Mouse (Mus musculus) heart, embryonic 15.5 days (tissue): ENCODE data around the gene Gmds. TPM values are rescaled to one million over a fixed set of nuclear protein-coding genes. Genes with fewer than 3 reads are reported as not detected.
A peak's percentile ranks its signal among the peaks of the same experiment; 100 is the strongest.

Experiments
- ATAC-seq: fragments of 200-750 bp; cut with Nextera tagmentation; replicated peaks from 2 replicates; pipeline ENCODE4 v1.8.0; 2017; ENCODE audit warnings: low read depth, moderate TSS enrichment; ENCODE audit not compliant: insufficient number of reproducible peaks, insufficient read depth, low FRiP score
- H3K27ac ChIP-seq: fragments of 300-500 bp; sonication (generic); 2 replicates; pipeline ENCODE4 v1.5.1; 2015; ENCODE audit warnings: mild to moderate bottlenecking, inconsistent platforms
- H3K27me3 ChIP-seq: fragments of 300-500 bp; sonication (generic); 2 replicates; pipeline ENCODE4 v1.6.1; 2015; ENCODE audit warnings: inconsistent platforms
- H3K36me3 ChIP-seq: fragments of 300-500 bp; sonication (generic); 2 replicates; pipeline ENCODE4 v1.6.1; 2015; ENCODE audit warnings: mild to moderate bottlenecking, inconsistent platforms
- H3K4me1 ChIP-seq: fragments of 300-500 bp; sonication (generic); replicated peaks from 2 replicates; pipeline ENCODE4 v1.6.1; 2015; ENCODE audit warnings: inconsistent platforms
- H3K4me2 ChIP-seq: fragments of 300-500 bp; sonication (generic); 2 replicates; pipeline ENCODE4 v1.6.1; 2015; ENCODE audit warnings: inconsistent platforms, mild to moderate bottlenecking, moderate library complexity
- H3K4me3 ChIP-seq: fragments of 300-500 bp; sonication (generic); 2 replicates; pipeline ENCODE4 v1.5.1; 2015; ENCODE audit warnings: mild to moderate bottlenecking, inconsistent platforms
- H3K9ac ChIP-seq: fragments of 300-500 bp; sonication (generic); 2 replicates; pipeline ENCODE4 v1.6.1; 2015; ENCODE audit warnings: mild to moderate bottlenecking, inconsistent platforms
- H3K9me3 ChIP-seq: fragments of 300-500 bp; sonication (generic); replicated peaks from 2 replicates; pipeline ENCODE4 v1.6.1; 2016; ENCODE audit warnings: inconsistent platforms
- WGBS: fragments of 180-500 bp; shearing (Covaris S2); methylation state at CpG from one replicate; pipeline ENCODE4 v1.1.7; 2015; ENCODE audit warnings: mixed read lengths; 5-methylcytosine and 5-hydroxymethylcytosine counted together
- polyA plus RNA-seq: library from polyadenylated mRNA; unstranded; fragments of >200 nt; fragmentation: Nextera tagmentation; extraction: Ambion mirVana; gene quantifications from 2 replicates; pipeline ENCODE4 v1.2.1, GENCODE M21; 2015

Gmds gene
- polyA plus RNA-seq, 1 experiment from 2014 or later: 19.4 TPM

DNA sequence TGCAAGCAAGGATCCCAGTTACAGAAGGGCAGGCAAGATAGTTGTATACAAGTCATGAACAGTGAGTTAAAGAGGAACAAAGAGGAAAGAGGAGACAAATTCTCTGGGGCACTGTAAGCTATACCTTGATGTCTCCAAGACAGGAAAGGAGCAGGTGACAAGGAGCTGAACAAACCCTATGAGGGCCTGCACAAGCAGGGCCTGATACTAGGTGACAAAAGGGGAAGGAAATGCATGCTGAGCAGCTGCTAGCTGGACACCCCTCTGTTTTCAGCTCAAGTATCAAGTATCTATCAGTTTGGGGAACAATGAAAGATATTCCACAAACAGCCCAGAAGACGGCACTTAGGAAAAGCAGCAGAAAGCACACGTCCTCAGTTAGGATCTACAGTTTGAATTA is 193.4 kb downstream of the Gmds start:
- WGBS: 58% methylated on average over 2 of the region's 2 CpGs
- no peak for ATAC-seq
- Histone ChIP-seq H3K4me2 (no peak overlapping the region), H3K4me1 (peaks cover 5% of the 10 kb centered on the region), H3K4me3 (no peak overlapping the region), H3K9ac (no peak overlapping the region), H3K9me3 (no peaks in the 10 kb centered on the region), H3K27ac (no peak overlapping the region), H3K27me3 (no peaks in the 10 kb centered on the region), H3K36me3 (no peaks in the 10 kb centered on the region)

DNA sequence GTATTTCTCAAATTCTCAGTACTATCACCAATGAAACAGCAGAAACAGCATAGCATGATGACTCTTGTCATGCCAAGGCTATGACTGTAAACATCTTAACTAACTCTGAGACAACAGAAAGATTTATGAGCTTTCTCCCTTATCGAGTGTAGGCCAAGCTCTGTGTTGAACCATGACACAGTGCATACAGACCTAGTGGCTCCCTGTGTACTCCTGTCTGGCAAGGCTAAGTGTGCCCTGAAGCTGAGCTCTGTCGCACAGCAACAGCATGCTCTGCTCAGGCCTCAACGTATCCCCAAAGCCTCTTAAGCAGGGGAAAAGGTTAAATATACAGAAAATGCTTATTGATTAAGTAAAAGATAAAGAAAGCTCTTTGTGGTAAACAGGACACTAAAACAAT is 194.9 kb downstream of the Gmds start:
- Histone ChIP-seq H3K9me3 (no peaks in the 10 kb centered on the region), H3K4me1 (peaks cover 5% of the 10 kb centered on the region), H3K27ac (no peak overlapping the region), H3K27me3 (no peaks in the 10 kb centered on the region), H3K36me3 (no peaks in the 10 kb centered on the region), H3K9ac (no peak overlapping the region), H3K4me2 (no peak overlapping the region), H3K4me3 (no peak overlapping the region)
- no peak for ATAC-seq
- WGBS: 72% methylated on average over 3 of the region's 3 CpGs

DNA sequence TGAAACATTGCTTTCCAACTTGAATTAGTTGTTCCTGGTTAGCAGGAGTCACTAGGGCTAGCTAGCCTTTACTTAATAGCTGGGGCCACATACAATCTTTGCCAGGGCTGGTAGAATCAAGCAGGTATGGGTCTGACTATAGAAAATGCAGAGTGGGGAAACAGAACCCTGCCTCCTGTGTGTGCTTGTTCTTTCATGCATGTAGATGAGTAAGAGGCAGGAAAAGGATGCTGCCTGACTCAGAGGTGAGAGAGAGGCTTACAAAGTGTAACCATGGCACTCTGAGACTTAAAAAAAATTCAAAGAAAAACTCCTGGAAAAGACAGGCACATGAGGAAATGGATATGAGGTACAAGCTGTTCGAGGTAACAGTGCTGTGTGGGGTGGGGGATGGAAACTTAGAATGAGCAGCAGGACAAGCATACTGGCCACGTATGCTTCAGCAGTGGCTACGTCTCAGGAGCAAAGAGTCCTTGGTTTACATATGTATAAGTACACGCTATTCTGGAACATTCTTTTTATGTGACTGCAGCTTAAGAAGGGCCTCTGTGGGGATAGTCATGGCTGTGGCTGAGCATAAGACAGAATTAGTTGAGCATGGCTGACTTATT is 203.8 kb downstream of the Gmds start:
- ATAC-seq: no peak
- Histone ChIP-seq H3K9me3 (no peaks in the 10 kb centered on the region), H3K27ac (no peak overlapping the region), H3K4me3 (no peak overlapping the region), H3K27me3 (no peaks in the 10 kb centered on the region), H3K9ac (no peak overlapping the region), H3K4me2 (no peak overlapping the region), H3K36me3 (no peaks in the 10 kb centered on the region), H3K4me1 (no peaks in the 10 kb centered on the region)
- 76% methylated on average over 4 of the region's 4 CpGs for WGBS

DNA sequence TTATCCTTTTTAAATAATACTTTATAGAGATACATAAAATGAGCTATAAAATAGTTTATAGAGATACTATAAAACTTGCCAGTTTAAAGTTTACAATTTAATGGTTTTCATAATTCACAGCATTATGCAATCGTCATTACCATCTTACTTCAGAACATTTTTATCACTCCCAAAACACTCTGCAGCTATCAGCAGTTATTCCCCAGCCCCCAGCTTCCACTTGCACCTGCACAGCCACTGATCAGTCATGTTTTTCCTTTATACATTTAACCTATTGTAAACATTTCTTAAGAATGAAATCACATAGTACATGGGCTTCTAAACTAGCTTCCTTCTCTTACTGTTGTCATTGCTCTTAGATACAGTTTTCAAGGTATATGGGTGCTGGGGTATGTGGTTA is 208.6 kb downstream of the Gmds start:
- no peak for ATAC-seq
- no peaks in the 10 kb centered on the region for H3K9me3 ChIP-seq
- H3K36me3 ChIP-seq: no peaks in the 10 kb centered on the region
- WGBS: 68% methylated on average over 1 of the region's 1 CpGs
- no peaks in the 10 kb centered on the region for H3K27me3 ChIP-seq
- no peaks in the 10 kb centered on the region for H3K4me1 ChIP-seq
- H3K27ac ChIP-seq: no peak overlapping the region
- no peak overlapping the region for H3K4me3 ChIP-seq
- no peak overlapping the region for H3K4me2 ChIP-seq
- no peak overlapping the region for H3K9ac ChIP-seq

DNA sequence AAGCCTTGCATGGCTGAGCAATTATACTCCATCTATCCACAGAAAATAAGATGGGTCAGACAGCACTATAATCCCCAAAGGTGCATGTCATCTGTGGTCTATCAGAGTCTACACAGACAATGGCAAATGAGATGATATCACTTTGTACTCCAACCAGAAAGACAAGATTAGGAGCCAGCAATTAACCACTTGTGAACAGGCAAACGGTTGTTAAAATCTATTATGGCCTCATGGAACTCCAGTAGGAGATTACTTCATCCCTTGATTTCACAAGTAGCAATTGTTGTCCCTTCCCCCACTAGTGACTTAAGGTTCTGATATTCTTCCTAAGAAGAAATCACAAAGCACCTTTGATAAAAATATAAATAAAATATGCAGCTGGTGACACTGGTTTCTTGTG is 220.2 kb downstream of the Gmds start:
- Histone ChIP-seq H3K9me3 (no peaks in the 10 kb centered on the region), H3K4me1 (no peaks in the 10 kb centered on the region), H3K4me3 (no peak overlapping the region), H3K36me3 (no peaks in the 10 kb centered on the region), H3K4me2 (no peak overlapping the region), H3K27me3 (no peaks in the 10 kb centered on the region), H3K9ac (no peak overlapping the region), H3K27ac (no peak overlapping the region)
- 61% methylated on average over 1 of the region's 1 CpGs for WGBS
- no peak for ATAC-seq

DNA sequence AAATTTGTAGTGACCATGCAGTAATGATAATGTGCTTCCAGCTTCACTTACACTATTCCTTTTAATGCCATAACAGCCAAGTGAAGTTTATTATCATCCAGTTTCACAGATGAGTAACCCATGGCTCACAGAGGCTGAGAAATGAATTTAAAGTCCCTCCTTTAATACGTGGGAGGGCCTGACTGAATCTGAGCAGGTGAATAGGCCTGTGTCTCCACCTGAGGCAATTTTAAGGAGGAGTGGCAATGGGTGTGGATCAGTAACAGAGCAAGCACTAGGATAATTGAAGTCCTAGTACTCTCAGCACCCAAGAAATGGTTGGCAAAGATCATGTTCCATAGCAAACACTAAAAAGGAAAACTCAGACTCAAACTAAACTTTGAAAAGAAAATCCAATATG is 223.1 kb downstream of the Gmds start:
- H3K27me3 ChIP-seq: no peaks in the 10 kb centered on the region
- H3K4me2 ChIP-seq: no peak overlapping the region
- no peaks in the 10 kb centered on the region for H3K36me3 ChIP-seq
- no peak overlapping the region for H3K27ac ChIP-seq
- H3K4me3 ChIP-seq: no peak overlapping the region
- H3K4me1 ChIP-seq: no peaks in the 10 kb centered on the region
- no peak for ATAC-seq
- WGBS: 70% methylated on average over 1 of the region's 1 CpGs
- H3K9ac ChIP-seq: no peak overlapping the region
- no peaks in the 10 kb centered on the region for H3K9me3 ChIP-seq

DNA sequence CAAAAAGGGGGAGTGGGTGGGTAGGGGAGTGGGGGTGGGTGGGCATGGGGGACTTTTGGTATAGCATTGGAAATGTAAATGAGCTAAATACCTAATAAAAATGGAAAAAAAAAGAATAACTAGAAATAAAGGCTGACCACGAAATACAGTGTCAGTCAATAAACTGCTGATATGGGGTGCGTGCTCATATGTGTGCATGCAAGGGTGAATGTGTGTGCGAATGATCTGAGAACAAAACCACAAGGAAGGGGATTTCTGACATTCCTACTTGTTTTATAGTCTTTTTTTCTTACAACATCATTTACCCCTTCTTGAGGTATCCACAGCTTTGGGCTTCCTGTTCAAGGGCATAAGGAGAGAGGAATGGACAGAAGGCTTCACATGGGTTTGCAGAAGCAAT is 224.7 kb downstream of the Gmds start:
- Histone ChIP-seq H3K4me3 (no peak overlapping the region), H3K36me3 (no peaks in the 10 kb centered on the region), H3K9ac (no peak overlapping the region), H3K4me2 (no peak overlapping the region), H3K4me1 (no peaks in the 10 kb centered on the region), H3K27ac (no peak overlapping the region), H3K9me3 (no peaks in the 10 kb centered on the region), H3K27me3 (no peaks in the 10 kb centered on the region)
- WGBS: 88% methylated on average over 3 of the region's 3 CpGs
- ATAC-seq: no peak

DNA sequence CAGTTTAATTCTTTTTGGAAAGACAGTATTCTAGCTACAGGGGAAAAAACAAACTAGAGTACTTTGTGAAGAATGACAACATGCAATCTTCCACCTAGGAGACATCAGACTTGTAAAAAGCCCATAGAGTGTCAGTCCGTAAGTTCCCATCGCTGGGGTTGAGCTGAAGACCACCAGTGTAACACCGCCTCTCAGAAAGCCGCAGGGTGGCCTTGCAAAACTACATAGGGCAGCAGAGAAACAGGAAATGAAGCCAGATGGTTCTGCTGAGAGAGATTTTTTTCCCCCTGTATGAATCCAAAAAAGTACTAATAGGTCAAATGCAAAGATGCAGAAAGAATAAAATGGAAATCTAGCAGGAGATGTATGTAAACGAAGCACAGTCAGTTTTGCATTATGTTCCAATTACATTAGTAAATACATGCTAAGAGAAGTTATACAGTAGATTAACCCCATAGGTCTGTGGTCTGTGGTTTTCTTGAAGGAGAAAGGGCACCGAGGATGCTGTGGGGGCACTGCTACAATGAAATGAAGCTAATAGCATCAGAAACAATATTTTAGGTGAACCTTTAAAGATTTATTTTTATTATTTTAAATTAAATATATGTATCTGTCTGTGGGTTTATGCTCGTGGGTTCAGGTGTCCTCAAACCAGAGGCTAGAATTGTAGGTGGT is 250.1 kb downstream of the Gmds start:
- Histone ChIP-seq H3K9me3 (no peaks in the 10 kb centered on the region), H3K9ac (no peak overlapping the region), H3K27me3 (no peaks in the 10 kb centered on the region), H3K4me1 (no peaks in the 10 kb centered on the region), H3K4me3 (no peak overlapping the region), H3K36me3 (no peaks in the 10 kb centered on the region), H3K4me2 (no peak overlapping the region), H3K27ac (no peak overlapping the region)
- no peak for ATAC-seq
- 73% methylated on average over 7 of the region's 7 CpGs for WGBS

DNA sequence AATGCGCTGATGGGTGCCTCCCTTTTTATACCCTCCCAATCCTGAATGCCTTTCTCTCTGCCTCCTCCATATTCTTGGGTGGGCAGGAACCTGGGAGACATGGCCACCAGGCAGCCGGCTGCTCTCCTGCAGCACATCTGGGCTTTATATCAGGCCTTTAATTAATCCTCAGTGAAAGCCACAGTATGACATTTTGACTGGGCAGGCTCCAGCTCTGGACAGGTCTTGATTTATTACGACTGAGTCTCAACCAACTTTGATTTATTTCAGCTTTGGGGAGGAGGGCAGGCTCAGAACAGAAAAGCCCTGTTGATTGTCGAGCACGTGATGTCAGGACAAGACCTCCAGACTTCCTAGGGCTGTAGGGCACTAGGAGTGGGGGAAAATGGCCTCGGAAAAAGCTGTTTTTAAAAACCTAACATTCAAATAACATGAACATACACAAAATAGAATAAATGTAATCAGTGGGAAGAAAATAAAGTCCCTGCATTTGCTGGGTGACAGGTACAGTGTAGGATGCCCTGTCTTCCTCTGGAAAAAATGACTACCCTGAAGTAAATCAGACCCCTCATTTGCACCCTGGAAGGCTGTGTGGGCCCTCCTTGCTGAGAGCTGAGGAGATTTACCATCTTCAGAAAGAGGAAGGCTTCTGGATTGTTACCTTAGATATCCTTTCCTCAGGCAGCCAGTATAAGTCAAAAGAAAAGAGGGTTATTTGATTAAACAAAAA is 257.9 kb downstream of the Gmds start:
- Histone ChIP-seq H3K9me3 (no peaks in the 10 kb centered on the region), H3K4me2 (no peak overlapping the region), H3K27me3 (no peaks in the 10 kb centered on the region), H3K4me1 (no peaks in the 10 kb centered on the region), H3K27ac (no peak overlapping the region), H3K36me3 (no peaks in the 10 kb centered on the region), H3K9ac (no peak overlapping the region), H3K4me3 (no peak overlapping the region)
- 49% methylated on average over 6 of the region's 6 CpGs for WGBS
- ATAC-seq: no peak; the same call in 1 of the 2 replicates

DNA sequence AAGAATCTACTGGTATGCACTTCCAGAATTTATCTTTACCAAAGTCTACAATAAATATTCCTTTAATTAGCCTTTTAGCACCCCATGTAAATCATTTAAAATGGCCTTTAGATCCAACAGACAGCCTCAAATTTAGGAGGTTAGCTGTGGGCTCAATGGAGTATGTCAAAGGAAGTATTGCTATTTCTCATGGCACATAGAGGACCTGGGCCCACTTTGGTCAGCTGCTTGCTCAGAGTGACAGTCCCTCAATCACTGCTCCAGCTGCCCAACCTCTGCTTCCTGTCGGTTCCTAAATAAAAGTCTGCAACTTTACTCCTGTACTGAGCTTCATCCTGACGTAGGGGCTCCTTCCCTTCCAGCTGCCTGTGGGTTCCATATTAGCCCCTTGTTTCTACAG is 264.9 kb downstream of the Gmds start:
- Histone ChIP-seq H3K4me1 (no peaks in the 10 kb centered on the region), H3K36me3 (no peaks in the 10 kb centered on the region), H3K4me3 (no peak overlapping the region), H3K27me3 (no peaks in the 10 kb centered on the region), H3K27ac (no peak overlapping the region), H3K9ac (no peak overlapping the region), H3K9me3 (no peaks in the 10 kb centered on the region), H3K4me2 (no peak overlapping the region)
- no peak for ATAC-seq
- 64% methylated on average over 2 of the region's 2 CpGs for WGBS

DNA sequence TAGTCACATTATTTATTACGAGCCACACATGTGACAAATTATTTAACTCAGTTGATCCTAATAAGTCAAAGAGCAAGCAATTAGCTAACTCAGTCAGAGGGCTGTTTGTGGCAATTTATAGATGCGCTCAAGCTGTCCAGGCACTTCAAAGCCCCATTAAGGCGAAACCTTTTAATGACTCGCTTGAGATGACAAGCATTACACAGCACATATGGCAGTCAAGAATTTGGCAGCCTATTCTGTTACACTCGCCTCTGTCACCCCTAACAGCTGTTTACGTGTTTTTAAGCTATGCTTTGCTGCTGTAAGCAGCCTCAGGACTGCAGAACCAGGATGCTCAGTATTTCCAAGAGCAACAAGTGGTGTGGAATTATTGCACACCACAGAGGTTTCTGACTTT is 283.2 kb downstream of the Gmds start:
- ATAC-seq: peak; percentile 43; the same call in 1 of the 2 replicates
- Histone ChIP-seq H3K4me3 (no peak overlapping the region), H3K4me1 (peaks cover 12% of the 10 kb centered on the region), H3K9ac (no peak overlapping the region), H3K27ac (no peak overlapping the region), H3K27me3 (no peaks in the 10 kb centered on the region), H3K36me3 (no peaks in the 10 kb centered on the region), H3K4me2 (no peak overlapping the region), H3K9me3 (no peaks in the 10 kb centered on the region)
- 31% methylated on average over 6 of the region's 6 CpGs for WGBS

DNA sequence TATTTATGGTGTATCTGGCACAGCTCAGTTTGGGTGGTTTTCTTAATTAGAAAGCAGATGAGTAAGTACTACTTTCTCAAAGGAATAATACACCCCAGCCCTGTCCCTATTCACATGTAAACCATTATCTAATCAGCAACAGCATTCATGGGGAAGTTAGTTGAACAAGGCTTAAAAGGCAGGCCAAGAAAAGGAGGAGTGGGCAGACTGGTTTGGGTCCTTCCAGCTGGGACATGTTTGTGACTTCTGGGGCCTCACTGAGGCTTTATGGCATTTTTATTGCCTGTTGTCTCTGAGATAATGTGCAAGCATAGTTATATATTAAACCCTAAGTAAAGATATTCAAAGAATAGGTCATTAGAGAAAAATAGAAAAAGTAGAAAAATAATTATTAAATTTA is 285.0 kb downstream of the Gmds start:
- no peak overlapping the region for H3K9ac ChIP-seq
- no peaks in the 10 kb centered on the region for H3K36me3 ChIP-seq
- H3K4me1 ChIP-seq: peaks cover 12% of the 10 kb centered on the region
- no peak for ATAC-seq
- no peak overlapping the region for H3K27ac ChIP-seq
- H3K4me3 ChIP-seq: no peak overlapping the region
- H3K4me2 ChIP-seq: no peak overlapping the region
- no peaks in the 10 kb centered on the region for H3K27me3 ChIP-seq
- H3K9me3 ChIP-seq: no peaks in the 10 kb centered on the region
